Mouse (Mus musculus) G1E (cell line): ENCODE measurements at regions not wholly inside any gene's neighbourhood (a gene's known extent, or its start where the extent isn't known, plus 50 kb on each side); places are given as distances from the start of the nearest gene placed in this dataset.

ENCODE experiments used
- CTCF ChIP-seq: IDR thresholded peaks from 2 replicates; pipeline ENCODE4 v1.5.1; 2012; ENCODE audit warnings: low read depth, low read length, inconsistent platforms, mixed read lengths
- GATA1 ChIP-seq: IDR thresholded peaks from 2 replicates; pipeline ENCODE4 v1.6.1; 2012; ENCODE audit warnings: borderline replicate concordance, low read length, inconsistent platforms, mixed read lengths
- GATA2 ChIP-seq: IDR thresholded peaks from 2 replicates; pipeline ENCODE4 v1.6.1; 2012; ENCODE audit warnings: low read depth, low read length, inconsistent platforms, borderline replicate concordance
- POLR2AphosphoS5 ChIP-seq: IDR thresholded peaks from 2 replicates; pipeline ENCODE4 v1.6.1; 2012; ENCODE audit warnings: low read depth, low read length, inconsistent platforms; ENCODE audit not compliant: insufficient replicate concordance
- TAL1 ChIP-seq: conservative IDR thresholded peaks from 2 replicates; pipeline ENCODE4 v1.6.1; 2012; ENCODE audit warnings: low read depth, low read length, inconsistent platforms, mixed read lengths

DNA sequence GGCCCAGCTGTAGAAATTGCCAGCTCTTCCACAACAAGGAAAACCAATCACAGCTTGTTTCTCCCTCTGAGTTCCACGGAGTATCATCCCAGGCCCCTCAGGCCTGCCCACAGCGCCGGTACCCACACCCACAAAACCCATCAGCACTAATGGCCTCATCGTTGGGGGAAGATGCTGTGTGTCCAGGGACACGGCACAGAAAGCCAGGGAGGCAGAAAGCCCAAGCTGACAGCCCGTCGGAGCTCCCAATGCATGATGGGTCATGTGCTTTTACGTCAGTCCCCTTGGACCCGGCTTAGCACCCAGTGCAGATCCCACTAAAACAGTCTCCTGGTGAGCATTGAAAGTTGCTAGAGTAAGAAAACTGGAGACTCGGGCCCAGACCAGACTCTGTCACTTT, 50.2 kb upstream of the Shisal1 start:
- TF ChIP-seq CTCF (no peak), TAL1 (no peak), GATA1 (no peak), GATA2 (no peak), POLR2AphosphoS5 (no peak)
